Mouse (Mus musculus): ENCODE measurements around the gene Ddx43.

Gene Ddx43

GRCm38 (mm10) chr9:78447973-78448873 is 52.6 kb downstream of the Ddx43 start, which contains the start of the genes Mto1 and Gm17324:
Mto1 (plus strand) TSS chr9:78448208.
Gm17324 (minus strand) TSS chr9:78448786.
- peak; percentile 95 for DNase-seq

- DNase-seq: no peak
Observed at GRCm38 (mm10) chr9:78450404-78450803, 54.8 kb downstream of the Ddx43 start.

DNA sequence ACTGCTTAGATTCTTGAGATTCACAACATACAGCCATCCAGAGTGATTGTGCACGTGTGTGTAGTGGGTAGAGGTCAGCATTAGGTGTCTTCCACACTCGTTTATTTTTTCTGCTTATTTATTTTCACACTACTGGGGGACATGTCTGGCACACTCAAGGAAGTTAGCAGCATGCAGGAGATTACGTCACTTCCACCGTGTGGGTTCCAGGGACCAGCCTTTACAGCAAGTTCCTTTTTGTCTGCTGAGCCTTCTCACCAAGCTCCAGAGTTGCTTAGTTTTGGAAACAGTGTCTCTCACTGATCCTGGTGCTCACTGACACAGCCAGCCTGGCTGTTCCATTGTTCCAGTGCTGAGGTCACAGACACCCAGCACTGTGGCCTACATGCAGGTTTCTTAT is 55.8 kb downstream of the Ddx43 start:
- DNase-seq: no peak

- DNase-seq: no peak
Observed at GRCm38 (mm10) chr9:78457026-78457425, 61.4 kb downstream of the Ddx43 start.

DNA sequence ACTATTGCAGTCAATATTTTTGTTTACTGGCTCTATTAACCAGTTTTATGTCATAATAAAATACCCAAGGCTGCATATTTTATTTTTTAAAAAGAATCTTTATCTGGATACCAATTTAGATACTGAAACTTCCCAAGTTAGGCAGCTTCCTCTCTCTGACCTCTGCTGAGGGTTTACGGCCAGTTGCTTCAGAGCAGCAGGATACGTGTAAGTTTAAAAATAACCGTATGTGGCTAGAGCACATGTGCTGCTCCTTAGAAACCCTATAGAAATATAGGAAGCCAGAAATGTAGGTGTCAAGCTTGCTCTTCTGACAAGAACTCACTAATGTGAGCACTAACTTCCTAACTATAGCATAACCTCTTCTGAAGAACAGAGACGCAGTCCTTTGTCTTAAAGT is 67.8 kb downstream of the Ddx43 start:
- DNase-seq: no peak

DNA sequence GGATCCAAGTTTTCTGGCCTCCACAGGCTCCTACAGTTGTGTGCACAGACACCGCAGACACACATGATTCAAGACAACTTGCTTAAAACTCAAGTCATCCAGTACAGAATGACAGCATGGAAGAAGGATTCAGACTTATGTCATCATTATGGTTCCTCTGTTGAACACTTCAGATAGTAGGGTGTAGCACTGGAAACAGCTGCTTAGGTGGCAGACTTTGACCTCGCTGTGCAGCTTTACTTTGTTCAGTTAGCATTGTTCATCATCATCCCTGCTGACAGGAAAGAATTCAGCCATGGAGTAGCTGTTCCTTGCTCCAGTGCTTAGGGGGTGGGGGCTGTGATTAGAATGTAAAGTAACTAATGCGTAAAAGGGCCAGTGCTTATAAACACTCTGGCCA is 70.1 kb downstream of the Ddx43 start:
- DNase-seq: no peak
